Mouse (Mus musculus) layer of hippocampus, adult 2 months (tissue): Measurements from ENCODE around the gene Meioc. TPM values are rescaled to one million over a fixed set of nuclear protein-coding genes. Genes with fewer than 3 reads are reported as not detected.
A peak's percentile ranks its signal among the peaks of the same experiment; 100 is the strongest.
"Not testable (repeated sequence)": the region's sequence is repeated elsewhere in the genome, so short reads cannot be mapped to it uniquely, and the experiment has no call there.

Experiments
- DNase-seq, 2 experiments: peaks; one replicate each; pipeline ENCODE4 v3.0.0; 2022; ENCODE audit warnings: low spot score in 2 of 2
- H3K27ac ChIP-seq: fragments of 200-600 bp; 2 replicates; pipeline ENCODE4 v1.8.1; 2022
- H3K4me3 ChIP-seq: fragments of 200-600 bp; 2 replicates; pipeline ENCODE4 v1.8.1; 2022; ENCODE audit warnings: mild to moderate bottlenecking
- CTCF ChIP-seq: fragments of 200-600 bp; conservative IDR thresholded peaks from 2 replicates; pipeline ENCODE4 v1.8.1; 2022; ENCODE audit warnings: antibody characterized with exemption, mild to moderate bottlenecking, moderate library complexity
- total RNA-seq, 2 experiments: library from RNA; stranded (reverse); gene quantifications; 2 replicates each; pipeline ENCODE4 v1.2.3; 2021

Gene Meioc
- total RNA-seq, 2 experiments from 2014 or later, result not detected

DNA sequence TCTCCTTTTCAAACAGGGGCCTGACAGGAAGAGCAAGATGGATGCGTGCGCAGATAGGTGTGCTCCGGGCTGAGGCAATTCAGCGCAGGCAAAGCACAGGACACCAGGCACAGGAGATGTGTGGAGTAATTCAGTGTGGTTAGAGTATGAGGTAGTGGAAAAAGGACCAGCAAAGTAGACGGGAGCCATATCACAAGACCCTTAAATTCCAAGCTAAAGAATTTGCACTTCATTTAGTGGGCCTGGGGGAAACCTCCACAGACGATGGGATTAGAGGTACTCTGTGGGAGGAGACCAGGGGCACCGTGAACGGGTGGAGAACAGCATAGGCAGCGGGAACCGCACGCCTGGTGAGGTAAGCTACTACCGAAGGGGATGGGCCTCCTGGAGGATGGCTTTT lies 15.6 kb upstream of the Meioc start:
- TF ChIP-seq CTCF, result no peak
- no peak for DNase-seq

DNA sequence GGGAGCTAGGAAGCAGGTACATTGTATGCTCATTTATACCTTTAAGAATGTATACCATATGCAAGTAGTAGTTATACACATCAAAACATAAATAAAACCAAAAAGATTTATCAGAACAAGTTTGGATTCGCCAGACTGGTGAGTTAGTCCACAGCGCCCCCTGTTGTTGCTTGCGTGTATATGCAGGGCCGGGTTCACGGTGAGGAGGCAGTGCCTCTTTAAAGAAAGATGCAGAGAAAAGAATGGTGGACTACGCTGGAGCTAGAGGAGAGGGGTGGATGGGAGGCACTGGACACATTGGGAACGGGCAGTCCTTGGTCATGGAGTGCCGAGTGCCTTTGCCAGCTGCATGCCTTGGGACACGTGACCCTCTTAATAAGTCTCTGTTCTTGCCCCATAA lies 12.1 kb upstream of the Meioc start:
- H3K27ac ChIP-seq, result no peak overlapping the region

More for the DNA sequence above, 15.6 kb upstream of the Meioc start:
- Histone ChIP-seq H3K4me3 (no peak overlapping the region), H3K27ac (no peak overlapping the region)

GRCm38 (mm10) chr11:102652844-102653243 lies 10.7 kb upstream of the Meioc start:
- DNase-seq, result no peak
- Histone ChIP-seq H3K27ac (no peak overlapping the region), H3K4me3 (no peak overlapping the region)
- peak; percentile 58 for TF ChIP-seq CTCF

More for the DNA sequence above, 12.1 kb upstream of the Meioc start:
- H3K4me3 ChIP-seq, result no peak overlapping the region; the same call in 1 of the 2 replicates
- peak; percentile 59 to 80 for DNase-seq
- TF ChIP-seq CTCF, result peak; percentile 98

- Histone ChIP-seq H3K27ac (no peak overlapping the region), H3K4me3 (no peak overlapping the region)
- TF ChIP-seq CTCF, result no peak
- no peak for DNase-seq
These were observed 7.6 kb upstream of the Meioc start for GRCm38 (mm10) chr11:102655888-102656287.

DNA sequence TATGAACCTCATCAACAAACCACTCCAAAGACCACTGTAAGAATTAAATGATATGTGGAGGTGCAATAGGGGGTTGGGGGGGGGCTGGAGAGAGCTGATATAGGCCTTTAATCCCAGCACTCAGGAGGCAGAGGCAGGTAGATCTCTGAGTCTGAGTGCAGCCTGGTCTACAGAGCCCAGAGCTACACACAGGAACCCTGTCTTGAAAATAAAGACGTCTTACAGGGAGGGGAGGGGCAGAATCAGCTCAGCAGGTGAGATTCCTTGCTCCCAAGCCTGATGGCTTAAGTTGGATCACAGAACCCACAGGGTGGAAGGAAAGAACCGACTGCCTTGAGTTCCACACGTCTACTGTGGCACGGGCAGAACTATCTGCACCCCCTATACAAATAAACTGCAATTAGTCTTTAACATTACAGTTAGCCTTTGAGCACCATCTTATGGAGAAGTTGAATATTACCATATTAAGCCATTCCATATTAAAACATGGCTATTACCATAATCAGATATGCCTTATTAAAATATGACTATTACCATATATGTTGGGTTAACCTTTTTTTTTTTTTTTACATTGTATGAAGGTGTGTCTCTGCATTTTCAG lies 7.1 kb upstream of the Meioc start:
- no peak overlapping the region for H3K4me3 ChIP-seq
- DNase-seq, result no peak
- H3K27ac ChIP-seq, result no peak overlapping the region
- peak; percentile 72 for TF ChIP-seq CTCF

GRCm38 (mm10) chr11:102656931-102657330 lies 6.6 kb upstream of the Meioc start:
- no peak for TF ChIP-seq CTCF
- DNase-seq, result no peak
- Histone ChIP-seq H3K4me3 (no peak overlapping the region), H3K27ac (no peak overlapping the region)

DNA sequence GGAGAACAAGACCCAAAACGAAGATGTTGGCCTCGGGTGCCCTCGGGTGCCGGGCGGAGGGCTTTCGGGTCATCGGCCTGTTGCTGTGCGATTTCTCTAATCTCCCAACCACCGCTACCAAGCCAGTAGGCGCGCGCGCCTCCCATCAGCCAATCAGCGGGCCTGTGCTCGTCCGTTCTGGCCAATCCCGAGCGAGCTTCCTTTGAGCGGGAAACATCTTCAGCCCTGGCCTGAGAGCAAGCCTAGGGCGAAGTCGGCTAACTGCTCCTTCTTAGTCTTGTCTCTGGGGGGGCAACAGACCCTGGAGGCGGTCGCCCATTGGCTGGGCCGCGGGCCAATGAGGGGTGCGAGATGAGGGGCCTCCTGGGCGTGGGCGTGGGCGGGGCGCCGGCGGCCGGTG lies 1.6 kb downstream of the Meioc start:
- no peak for TF ChIP-seq CTCF
- no peak for DNase-seq
- Histone ChIP-seq H3K27ac (no peak overlapping the region), H3K4me3 (no peak overlapping the region)

DNA sequence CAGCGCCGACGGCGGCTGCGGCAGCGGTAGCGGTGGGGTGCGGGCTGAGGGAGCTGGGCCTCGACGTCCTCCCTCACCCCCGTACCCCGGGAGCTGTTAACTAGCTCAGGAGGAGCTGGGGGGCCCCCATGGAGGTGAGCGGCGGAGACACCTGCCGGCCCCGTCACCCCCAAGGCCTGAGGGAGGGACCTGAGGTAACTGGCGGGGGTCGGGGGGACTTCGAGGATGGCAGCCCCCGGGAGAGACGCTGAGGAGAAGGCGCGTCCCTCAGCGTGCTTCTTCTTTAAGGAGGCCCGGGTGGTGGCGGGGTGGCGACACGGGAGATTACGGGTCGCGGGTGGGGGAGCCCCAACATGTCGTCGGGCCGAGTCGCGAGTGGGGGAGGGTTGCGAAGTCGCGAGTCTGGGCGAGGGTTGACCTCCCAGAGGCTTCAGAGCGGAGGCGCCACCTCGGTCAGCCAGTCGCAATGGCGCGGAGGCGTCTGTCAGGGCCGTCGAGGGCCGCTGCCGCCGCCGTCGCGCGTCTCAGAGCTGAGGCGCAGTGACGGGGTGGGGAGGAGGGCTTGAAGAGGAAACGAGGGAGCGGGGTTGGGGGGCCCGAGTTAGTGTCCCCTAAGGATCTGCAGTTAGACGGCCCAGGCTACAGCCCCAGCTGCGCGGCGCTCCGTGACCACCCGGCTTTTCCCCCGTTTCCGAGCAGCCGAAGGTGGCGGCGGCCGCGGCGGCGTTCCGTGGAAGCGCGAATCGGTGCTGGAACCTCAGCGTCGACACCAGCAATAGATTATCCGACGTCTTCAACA lies 2.3 kb downstream of the Meioc start:
- DNase-seq, result no peak
- H3K4me3 ChIP-seq, result no peak overlapping the region
- no peak overlapping the region for H3K27ac ChIP-seq
- no peak for TF ChIP-seq CTCF

DNA sequence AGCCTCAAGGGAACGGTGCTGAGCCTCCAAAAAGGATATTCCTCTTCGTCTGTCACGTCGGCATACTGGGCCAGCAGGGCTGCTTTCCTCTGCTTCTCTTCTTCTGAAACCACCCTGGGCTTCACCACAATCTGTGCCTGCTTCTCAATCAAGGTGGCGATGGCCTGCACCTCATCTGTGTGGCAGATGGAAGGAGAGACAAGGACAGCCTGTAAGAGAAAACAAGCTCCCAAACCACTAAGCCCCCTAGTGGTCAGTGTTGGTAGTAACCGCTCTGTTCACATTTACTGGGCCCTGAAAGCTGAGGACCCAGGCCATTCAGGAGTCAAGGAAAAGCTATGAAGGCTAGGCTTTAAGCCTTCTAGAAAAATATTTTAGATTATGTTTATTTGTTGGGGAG lies 26.6 kb downstream of the Meioc start:
- Histone ChIP-seq H3K27ac (peak overlapping the region; percentile 49; the same call in 1 of the 2 replicates), H3K4me3 (no peak overlapping the region)
- DNase-seq, result peak; percentile 49 to 77
- peak; percentile 92 for TF ChIP-seq CTCF

GRCm38 (mm10) chr11:102695289-102695688 lies 31.8 kb downstream of the Meioc start:
- no peak for TF ChIP-seq CTCF
- H3K27ac ChIP-seq, result 0 out of 2 replicates have a peak overlapping the region, but pooled peaks have one; percentile 36
- H3K4me3 ChIP-seq, result no peak overlapping the region
- DNase-seq, result peak; percentile 29 to 34

DNA sequence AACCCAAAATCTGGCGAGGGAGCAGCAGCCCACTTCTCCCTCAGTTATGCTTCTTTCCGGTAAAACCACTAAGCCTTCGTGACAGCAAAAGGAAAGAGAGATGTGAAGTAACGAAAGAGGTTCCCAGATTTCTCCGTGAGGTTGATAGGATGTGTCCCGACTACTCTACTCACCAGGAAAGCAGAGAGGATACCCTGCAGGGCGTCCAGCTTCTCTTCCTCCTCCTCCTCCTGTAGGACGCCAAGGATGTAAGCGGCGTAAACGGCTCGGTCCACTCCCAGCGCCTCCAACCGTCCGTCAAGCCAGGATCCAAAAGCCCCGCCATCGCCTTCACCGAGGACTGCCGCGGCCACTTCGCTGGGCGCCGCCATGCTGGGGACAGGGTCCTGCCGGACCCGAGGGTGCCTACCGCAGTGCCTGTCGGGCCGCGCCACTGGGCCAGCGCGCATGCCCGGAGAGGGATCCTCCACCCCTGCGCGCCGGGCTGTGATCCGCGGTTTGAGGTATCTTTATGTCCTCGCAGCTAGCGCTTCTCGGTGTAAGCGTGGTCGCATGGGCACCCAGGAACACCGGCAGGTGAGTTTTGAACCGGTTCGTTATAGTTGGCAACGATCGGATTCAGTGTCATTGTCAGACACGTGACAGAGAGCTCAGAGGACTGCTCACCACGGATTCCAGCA lies 34.0 kb downstream of the Meioc start, which contains the start of gene Ccdc43:
Ccdc43 (minus strand) TSS at position 445 of the 680 bp plus-strand sequence.
- no peak for TF ChIP-seq CTCF
- peak; percentile 82 to 91 for DNase-seq
- peak within 1 kb of the TSS; percentile 74 for H3K4me3 ChIP-seq
- H3K27ac ChIP-seq, result peak within 1 kb of the TSS; percentile 93

DNA sequence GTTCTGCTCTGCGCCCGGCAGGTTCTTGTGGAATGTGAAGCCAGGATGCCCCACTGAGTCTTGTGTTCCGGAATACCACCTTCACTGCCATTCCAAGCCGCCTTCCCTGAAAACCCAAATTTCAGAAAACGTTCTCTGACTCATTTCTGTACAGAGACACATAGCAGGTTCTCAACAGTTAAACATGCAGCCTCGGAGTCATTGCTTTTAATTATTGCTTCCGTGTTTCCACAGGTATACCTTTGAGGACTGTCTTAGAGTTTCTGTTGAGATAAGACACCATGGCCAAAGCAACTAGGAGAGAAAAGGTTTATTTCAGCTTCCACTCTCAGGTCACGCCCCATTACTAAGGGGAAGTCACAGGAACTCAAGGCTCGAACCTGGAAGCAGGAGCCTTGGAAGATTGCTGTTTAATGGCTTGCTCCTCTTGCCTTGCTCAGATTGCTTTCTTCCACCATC lies 34.5 kb downstream of the Meioc start:
- Histone ChIP-seq H3K27ac (peak overlapping the region; percentile 93), H3K4me3 (peak overlapping the region; percentile 74)
- no peak; the same call in 1 of the 2 replicates for TF ChIP-seq CTCF
- no peak for DNase-seq

GRCm38 (mm10) chr11:102702206-102702605 lies 38.7 kb downstream of the Meioc start:
- not testable (repeated sequence) for DNase-seq, H3K4me3 ChIP-seq

More at GRCm38 (mm10) chr11:102702206-102702605, 38.7 kb downstream of the Meioc start:
- H3K27ac ChIP-seq, result not testable (repeated sequence)
